Mouse (Mus musculus) heart, adult 2 months (tissue): ENCODE measurements around the gene Dhfr.

ENCODE experiments used
- CTCF ChIP-seq: fragments of 200-600 bp; IDR thresholded peaks from 2 replicates; pipeline ENCODE4 v1.8.1; 2022; ENCODE audit warnings: antibody characterized with exemption, mild to moderate bottlenecking, moderate library complexity
- EP300 ChIP-seq: fragments of 200-500 bp; IDR thresholded peaks from 2 replicates; pipeline ENCODE4 v1.6.1; 2011; ENCODE audit warnings: low read depth, low read length, control low read depth; ENCODE audit not compliant: insufficient read depth
- POLR2A ChIP-seq: fragments of 200-500 bp; IDR thresholded peaks from 2 replicates; pipeline ENCODE4 v1.6.1; 2011; ENCODE audit warnings: mild to moderate bottlenecking, low read depth, low read length, control low read depth; ENCODE audit not compliant: insufficient read depth

DNA sequence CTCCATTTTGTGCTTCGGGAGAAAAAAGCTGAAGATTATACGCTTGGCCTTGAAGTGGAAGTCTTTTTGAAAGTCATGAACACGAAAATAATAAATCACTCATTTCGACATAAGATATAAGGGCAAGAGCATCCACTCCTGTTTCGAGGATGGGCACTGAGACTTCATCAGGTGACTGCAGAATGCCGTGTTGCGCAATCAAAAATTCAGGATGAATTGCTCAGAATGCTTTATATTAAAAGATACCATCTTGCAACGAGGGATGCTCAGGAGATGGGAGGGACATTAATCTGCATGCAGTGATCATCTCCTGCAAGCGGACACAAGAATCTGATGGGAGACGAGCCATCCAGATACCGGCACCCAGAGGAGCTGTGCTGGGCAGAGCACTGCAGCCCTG is 65.1 kb downstream of the Dhfr start:
- TF ChIP-seq CTCF: no peak
- TF ChIP-seq POLR2A: no peak
- TF ChIP-seq EP300: no peak
